Mouse (Mus musculus): ENCODE data around the gene Cfap77.

GRCm38 (mm10) chr2:28904786-28905185 lies 150.1 kb downstream of the Cfap77 start:
- TF ChIP-seq POLR2A (IDR thresholded peaks at IDR 0.05; ENCODE audit: borderline replicate concordance, low read depth, low read length) (no peak), CTCF (IDR thresholded peaks at IDR 0.05; ENCODE audit: low read depth, low read length) (no peak)
